Mouse (Mus musculus): ENCODE measurements around the gene Qrich1. TPM values are rescaled to one million over a fixed set of nuclear protein-coding genes. Genes with fewer than 3 reads are reported as not detected.

The Qrich1 gene
- 46.2 and 61.1 TPM in 2 replicates for polyA plus RNA-seq (2015; fragmentation: Nextera tagmentation; extraction: Ambion mirVana)

DNA sequence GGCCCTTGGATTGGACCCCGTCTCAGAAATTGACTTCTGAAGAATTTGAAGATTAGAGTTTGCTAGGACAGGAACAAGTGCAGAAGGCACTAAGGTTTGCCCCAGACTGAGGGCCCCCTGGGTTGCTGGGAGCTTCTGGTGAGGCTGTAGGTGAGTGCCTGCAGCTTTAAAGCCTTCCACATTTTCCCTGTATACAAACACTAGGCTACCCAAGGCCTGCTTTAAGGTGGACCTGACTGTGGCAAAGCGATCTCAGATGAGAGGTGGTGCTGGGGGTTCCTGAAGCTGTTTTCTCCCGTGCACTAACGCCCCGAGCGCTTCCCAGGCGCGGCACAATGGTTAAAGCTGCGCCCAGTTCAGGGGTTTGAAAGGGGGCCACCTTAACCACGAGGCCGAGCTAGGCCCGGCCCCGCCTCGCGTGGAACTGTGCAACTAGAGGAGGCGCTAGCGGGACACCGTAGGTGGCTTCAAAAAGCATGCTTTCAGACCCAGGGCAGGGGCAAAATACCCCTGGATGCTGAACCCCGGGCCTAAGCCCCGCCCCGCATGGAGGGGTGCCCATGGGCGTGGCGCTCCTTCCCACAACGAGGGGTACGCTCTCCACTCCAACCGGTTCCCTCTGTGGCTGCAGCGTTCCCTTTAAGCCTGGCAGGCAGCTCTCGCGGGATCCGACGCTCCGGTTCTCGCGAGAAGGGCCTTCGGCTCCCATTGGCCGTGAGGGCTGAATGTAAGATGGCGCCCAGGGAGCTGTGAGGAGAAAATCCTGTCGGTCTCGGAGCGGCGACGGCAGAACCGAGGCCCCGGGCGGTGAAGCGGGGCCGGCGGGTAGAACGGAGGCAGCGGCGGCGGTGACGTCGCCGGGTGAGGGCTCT is at the start of gene Qrich1:
Qrich1 (plus strand) TSS at position 427 of the 872 bp plus-strand sequence.
- 2% methylated on average over 50 of the region's 55 CpGs for WGBS (ENCODE audit: insufficient replicate concordance)
- Histone ChIP-seq H3K9me3 (replicated peaks) (no peaks in the 10 kb centered on the region), H3K36me3 (peaks cover 57% of the 10 kb centered on the region), H3K27ac (peak within 1 kb of the TSS; percentile 98), H3K4me2 (peak within 1 kb of the TSS; percentile 95), H3K4me3 (replicated peaks) (peak within 1 kb of the TSS; percentile 97), H3K4me1 (replicated peaks) (peaks cover 36% of the 10 kb centered on the region), H3K9ac (peak within 1 kb of the TSS; percentile 97), H3K27me3 (no peaks in the 10 kb centered on the region)
- ATAC-seq (ENCODE audit: low read depth) (peak; percentile 89), DNase-seq (peak; percentile 93)

DNA sequence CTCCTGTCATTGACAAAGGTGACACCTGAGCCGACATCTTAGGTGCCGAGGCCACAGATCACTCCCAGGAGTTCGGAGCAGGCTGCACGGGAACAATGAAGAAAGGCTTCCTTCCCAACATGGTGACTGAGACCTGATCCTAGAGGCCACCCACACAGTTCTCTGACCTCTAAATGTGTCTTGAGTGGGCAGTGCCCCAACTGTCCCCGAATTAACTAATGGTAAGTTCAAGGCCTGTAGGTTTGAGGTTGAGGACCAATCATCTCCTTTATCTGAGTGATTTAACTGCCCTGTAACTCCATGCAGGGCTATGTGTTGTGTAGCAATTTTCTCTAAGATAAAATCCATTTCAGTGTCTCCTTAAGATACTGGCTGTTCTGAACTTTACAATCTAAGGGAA is 47.2 kb upstream of the Qrich1 start:
- no peak overlapping the region for H3K27ac ChIP-seq
- no peaks in the 10 kb centered on the region for H3K9me3 ChIP-seq (replicated peaks)
- DNase-seq (no peak), ATAC-seq (ENCODE audit: low read depth) (no peak)
- no peaks in the 10 kb centered on the region for H3K27me3 ChIP-seq
- peaks cover 27% of the 10 kb centered on the region for H3K36me3 ChIP-seq
- H3K4me1 ChIP-seq (replicated peaks) = no peaks in the 10 kb centered on the region
- 64% methylated on average over 5 of the region's 5 CpGs for WGBS (ENCODE audit: insufficient replicate concordance)
- no peak overlapping the region for H3K9ac ChIP-seq
- H3K4me3 ChIP-seq (replicated peaks) = no peak overlapping the region
- H3K4me2 ChIP-seq = no peak overlapping the region

DNA sequence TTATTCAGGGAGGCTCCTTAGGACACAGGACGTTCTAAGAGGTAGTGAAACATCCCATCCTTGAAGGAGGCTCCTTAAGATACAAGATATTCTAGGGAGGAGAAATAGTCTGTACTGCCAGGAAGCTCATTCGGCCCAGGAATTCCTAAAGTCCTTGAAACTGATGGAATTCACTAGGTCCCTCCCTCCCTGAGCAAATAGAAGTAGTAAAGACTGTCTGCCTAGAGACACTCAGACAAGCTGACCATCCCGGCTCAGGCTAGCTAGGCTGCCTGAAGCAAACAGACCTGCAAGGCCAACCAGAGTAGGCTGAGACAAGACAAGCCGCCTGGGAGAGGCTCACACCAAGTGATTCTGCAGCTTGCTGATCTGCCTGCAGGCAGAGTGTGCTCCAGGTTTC is 46.8 kb upstream of the Qrich1 start:
- no peaks in the 10 kb centered on the region for H3K27me3 ChIP-seq
- 53% methylated on average over 4 of the region's 4 CpGs for WGBS (ENCODE audit: insufficient replicate concordance)

DNA sequence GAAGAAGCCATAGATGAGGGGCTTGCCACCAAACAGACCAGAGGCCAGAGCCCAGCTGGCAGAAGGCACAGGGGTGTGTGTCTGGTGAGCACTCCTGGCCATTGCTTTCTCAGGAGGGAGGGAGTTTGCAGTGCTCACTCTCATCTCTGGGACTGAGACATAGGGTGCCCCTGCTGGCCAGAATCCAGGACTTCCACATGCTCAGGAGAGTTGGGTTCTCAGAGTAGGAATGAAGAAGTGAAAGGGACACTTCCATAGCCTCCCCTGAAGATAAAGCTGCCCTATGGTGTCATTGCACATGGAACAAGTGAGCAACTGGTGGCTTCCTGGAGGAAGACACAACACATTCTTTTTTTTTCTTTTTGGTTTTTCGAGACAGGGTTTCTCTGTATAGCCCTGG is 42.1 kb upstream of the Qrich1 start:
- WGBS (ENCODE audit: insufficient replicate concordance) = 35% methylated on average over 1 of the region's 1 CpGs
- no peak for DNase-seq
- Histone ChIP-seq H3K27ac (no peak overlapping the region), H3K4me3 (replicated peaks) (no peak overlapping the region), H3K4me1 (replicated peaks) (peaks cover 11% of the 10 kb centered on the region), H3K4me2 (no peak overlapping the region), H3K36me3 (no peaks in the 10 kb centered on the region), H3K9ac (no peak overlapping the region), H3K9me3 (replicated peaks) (no peaks in the 10 kb centered on the region), H3K27me3 (peaks cover 8% of the 10 kb centered on the region; the same call in 1 of the 2 replicates)
- ATAC-seq (ENCODE audit: low read depth) = no peak

More for the DNA sequence above, 46.8 kb upstream of the Qrich1 start:
- no peaks in the 10 kb centered on the region for H3K4me1 ChIP-seq (replicated peaks)
- peaks cover 23% of the 10 kb centered on the region for H3K36me3 ChIP-seq
- H3K27ac ChIP-seq = no peak overlapping the region
- no peak overlapping the region for H3K4me2 ChIP-seq
- H3K9ac ChIP-seq = no peak overlapping the region
- no peaks in the 10 kb centered on the region for H3K9me3 ChIP-seq (replicated peaks)
- H3K4me3 ChIP-seq (replicated peaks) = no peak overlapping the region
- no peak for DNase-seq
- ATAC-seq (ENCODE audit: low read depth) = no peak

DNA sequence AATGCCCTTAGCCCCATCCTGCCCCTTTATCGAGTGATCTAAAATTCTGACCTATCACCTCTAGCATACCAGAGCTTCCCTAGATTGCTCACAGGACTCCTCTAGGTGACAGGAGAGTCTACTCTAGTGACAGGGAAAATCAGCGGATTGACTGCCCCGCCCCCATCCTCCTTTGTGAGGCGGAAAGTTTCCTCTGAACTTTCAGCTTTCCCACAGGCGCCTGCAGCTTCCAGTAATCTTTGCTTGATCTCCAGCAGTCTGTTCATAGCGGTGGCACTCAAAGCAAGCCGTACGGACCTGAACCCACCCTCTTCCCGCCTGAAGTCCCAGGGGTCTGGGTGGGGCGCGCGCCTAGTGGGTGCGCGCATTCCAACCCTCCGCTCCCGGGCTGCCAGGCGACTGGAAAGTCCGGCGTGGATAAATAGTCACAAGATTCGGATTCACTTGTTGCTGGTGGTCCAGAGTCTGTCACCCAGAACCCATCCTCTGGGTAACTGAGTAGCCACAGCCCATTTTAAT is 37.9 kb upstream of the Qrich1 start:
- DNase-seq = no peak
- peak; percentile 47 for ATAC-seq (ENCODE audit: low read depth)
- 2% methylated on average over 20 of the region's 20 CpGs for WGBS (ENCODE audit: insufficient replicate concordance)
- Histone ChIP-seq H3K27ac (no peak overlapping the region), H3K9ac (peak overlapping the region; percentile 31; the same call in 1 of the 2 replicates), H3K4me1 (replicated peaks) (peaks cover 21% of the 10 kb centered on the region), H3K9me3 (replicated peaks) (no peaks in the 10 kb centered on the region), H3K4me3 (replicated peaks) (peak overlapping the region; percentile 46), H3K36me3 (no peaks in the 10 kb centered on the region; the same call in 1 of the 2 replicates), H3K27me3 (peaks cover 8% of the 10 kb centered on the region; the same call in 1 of the 2 replicates), H3K4me2 (peak overlapping the region; percentile 62)

DNA sequence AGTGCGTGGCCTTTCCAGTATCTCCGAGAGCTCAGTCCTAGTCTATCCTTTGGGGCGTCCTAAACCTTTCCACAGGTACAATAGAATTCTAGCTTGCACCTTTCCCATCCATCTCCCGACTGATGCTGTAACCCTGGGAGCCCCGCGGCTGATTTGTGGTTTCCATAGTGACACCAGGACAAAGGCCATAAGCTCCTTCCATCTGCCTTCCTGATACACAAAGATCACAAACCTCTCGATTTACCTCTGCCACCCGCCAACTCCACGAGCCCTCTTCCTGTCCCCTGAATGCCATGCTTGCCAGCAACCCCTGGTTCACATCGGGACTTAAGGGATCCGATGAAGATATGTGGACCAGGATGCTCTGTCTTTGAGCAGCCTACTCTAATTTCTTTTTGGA is 37.4 kb upstream of the Qrich1 start:
- 0 out of 2 replicates have a peak overlapping the region, but pooled peaks have one; percentile 31 for H3K9ac ChIP-seq
- WGBS (ENCODE audit: insufficient replicate concordance) = 37% methylated on average over 11 of the region's 11 CpGs
- peak overlapping the region; percentile 62 for H3K4me2 ChIP-seq
- no peaks in the 10 kb centered on the region for H3K9me3 ChIP-seq (replicated peaks)
- DNase-seq (no peak), ATAC-seq (ENCODE audit: low read depth) (no peak)
- H3K4me1 ChIP-seq (replicated peaks) = peaks cover 21% of the 10 kb centered on the region
- H3K27me3 ChIP-seq = peaks cover 8% of the 10 kb centered on the region; the same call in 1 of the 2 replicates
- no peak overlapping the region for H3K27ac ChIP-seq
- H3K4me3 ChIP-seq (replicated peaks) = peak overlapping the region; percentile 46; the same call in 1 of the 2 replicates
- no peaks in the 10 kb centered on the region; the same call in 1 of the 2 replicates for H3K36me3 ChIP-seq

DNA sequence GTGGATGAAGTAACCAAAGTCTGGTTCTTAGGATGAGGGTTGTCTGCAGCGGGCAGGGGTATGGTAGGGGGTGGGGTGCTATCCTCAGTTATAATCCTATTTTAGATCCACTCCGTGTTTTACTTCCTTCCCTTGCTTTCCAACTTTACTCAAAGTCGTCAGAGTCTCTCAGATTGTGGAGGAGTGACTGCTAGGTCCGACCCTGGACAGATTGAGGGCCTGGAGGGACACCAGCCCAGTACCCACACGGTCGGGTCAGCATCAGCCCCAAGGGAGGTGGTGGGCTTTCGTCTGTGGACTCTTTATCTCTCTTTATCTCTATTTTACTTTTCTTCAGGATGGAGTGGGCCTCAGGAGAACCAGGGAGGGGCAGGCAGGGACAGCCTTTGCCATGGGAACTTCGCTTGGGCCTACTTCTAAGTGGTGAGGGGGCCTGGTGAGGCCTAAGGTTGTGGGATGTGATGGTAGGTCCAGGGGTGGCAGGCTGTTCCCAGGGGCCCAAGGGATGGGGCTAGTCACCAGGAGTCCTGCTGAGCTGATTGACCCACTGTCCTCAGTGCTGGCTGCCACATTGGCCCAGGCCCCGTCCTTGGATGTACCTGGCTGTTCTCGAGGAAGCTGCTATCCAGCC is 36.8 kb upstream of the Qrich1 start, which contains the start of gene Lamb2:
Lamb2 (plus strand) TSS at position 16 of the 631 bp plus-strand sequence.
- no peak within 1 kb of the TSS for H3K27ac ChIP-seq
- DNase-seq (no peak), ATAC-seq (ENCODE audit: low read depth) (peak; percentile 33; the same call in 1 of the 2 replicates)
- WGBS (ENCODE audit: insufficient replicate concordance) = 27% methylated on average over 10 of the region's 10 CpGs
- H3K4me2 ChIP-seq = peak within 1 kb of the TSS; percentile 62
- peaks cover 21% of the 10 kb centered on the region for H3K4me1 ChIP-seq (replicated peaks)
- H3K36me3 ChIP-seq = no peaks in the 10 kb centered on the region; the same call in 1 of the 2 replicates
- peaks cover 8% of the 10 kb centered on the region; the same call in 1 of the 2 replicates for H3K27me3 ChIP-seq
- H3K9ac ChIP-seq = peak within 1 kb of the TSS; percentile 31
- no peaks in the 10 kb centered on the region for H3K9me3 ChIP-seq (replicated peaks)
- peak within 1 kb of the TSS; percentile 46 for H3K4me3 ChIP-seq (replicated peaks)

DNA sequence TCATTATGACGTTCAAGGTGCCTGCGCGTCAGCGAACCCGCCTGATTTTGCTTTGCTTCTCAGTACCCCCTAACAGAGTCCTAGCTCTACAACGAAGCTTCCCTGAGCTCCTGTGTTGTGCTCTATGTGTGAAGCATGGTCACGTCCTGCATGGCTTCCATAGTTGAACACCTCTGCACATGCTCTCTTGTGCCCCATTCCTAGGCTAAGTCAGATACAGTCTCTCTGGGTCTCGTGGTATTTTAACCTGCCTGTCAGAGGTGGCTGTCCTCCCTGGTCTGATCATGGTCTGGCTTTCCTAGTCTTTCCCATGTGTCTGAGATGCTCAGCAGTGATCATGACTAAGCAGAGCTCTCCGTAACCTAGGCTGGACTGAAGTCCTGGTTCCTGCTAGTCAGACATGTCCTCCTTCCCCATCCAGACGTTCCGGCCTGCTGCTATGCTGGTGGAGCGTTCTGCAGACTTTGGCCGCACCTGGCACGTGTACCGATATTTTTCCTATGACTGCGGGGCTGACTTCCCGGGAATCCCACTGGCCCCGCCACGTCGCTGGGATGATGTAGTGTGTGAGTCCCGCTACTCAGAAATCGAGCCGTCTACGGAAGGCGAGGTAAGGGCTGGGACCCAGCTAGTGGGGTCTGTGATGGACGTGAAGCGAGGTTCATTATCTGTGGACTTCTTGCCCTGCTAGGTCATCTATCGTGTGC is 35.6 kb upstream of the Qrich1 start:
- Histone ChIP-seq H3K4me3 (replicated peaks) (no peak overlapping the region), H3K27me3 (peaks cover 8% of the 10 kb centered on the region; the same call in 1 of the 2 replicates), H3K4me1 (replicated peaks) (peaks cover 21% of the 10 kb centered on the region), H3K9me3 (replicated peaks) (no peaks in the 10 kb centered on the region), H3K4me2 (no peak overlapping the region), H3K27ac (no peak overlapping the region), H3K9ac (no peak overlapping the region), H3K36me3 (peaks cover 3% of the 10 kb centered on the region; the same call in 1 of the 2 replicates)
- DNase-seq = no peak
- ATAC-seq (ENCODE audit: low read depth) = no peak
- WGBS (ENCODE audit: insufficient replicate concordance) = 83% methylated on average over 28 of the region's 28 CpGs

DNA sequence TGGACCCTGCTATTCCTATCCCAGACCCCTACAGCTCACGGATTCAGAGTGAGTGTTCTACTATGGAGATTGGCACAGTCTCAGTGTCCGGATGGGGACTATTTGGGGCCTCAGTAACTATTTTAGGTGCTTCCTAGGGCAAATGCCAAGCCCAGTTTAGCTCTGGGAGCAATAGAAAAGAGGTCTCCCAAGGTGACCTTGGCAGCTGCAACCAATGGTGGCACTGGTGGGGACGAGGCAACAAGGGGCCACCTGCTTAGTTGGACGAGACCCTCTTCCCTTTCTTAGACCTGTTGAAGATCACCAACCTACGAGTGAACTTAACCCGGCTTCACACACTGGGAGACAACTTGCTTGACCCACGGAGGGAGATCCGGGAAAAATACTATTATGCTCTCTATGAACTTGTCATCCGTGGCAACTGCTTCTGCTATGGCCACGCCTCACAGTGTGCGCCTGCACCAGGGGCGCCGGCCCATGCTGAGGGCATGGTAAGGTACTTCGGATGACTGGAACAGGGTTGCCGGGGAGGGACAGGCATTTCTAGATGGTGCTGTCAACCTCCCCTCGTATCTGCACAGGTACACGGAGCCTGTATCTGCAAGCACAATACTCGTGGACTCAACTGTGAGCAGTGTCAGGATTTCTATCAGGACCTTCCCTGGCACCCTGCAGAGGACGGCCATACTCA is 34.9 kb upstream of the Qrich1 start:
- ATAC-seq (ENCODE audit: low read depth) (no peak), DNase-seq (no peak)
- Histone ChIP-seq H3K9ac (no peak overlapping the region), H3K4me1 (replicated peaks) (peaks cover 21% of the 10 kb centered on the region), H3K27me3 (peaks cover 8% of the 10 kb centered on the region; the same call in 1 of the 2 replicates), H3K36me3 (peaks cover 3% of the 10 kb centered on the region; the same call in 1 of the 2 replicates), H3K4me2 (no peak overlapping the region), H3K9me3 (replicated peaks) (no peaks in the 10 kb centered on the region), H3K27ac (no peak overlapping the region), H3K4me3 (replicated peaks) (no peak overlapping the region)
- WGBS (ENCODE audit: insufficient replicate concordance) = 76% methylated on average over 19 of the region's 19 CpGs

DNA sequence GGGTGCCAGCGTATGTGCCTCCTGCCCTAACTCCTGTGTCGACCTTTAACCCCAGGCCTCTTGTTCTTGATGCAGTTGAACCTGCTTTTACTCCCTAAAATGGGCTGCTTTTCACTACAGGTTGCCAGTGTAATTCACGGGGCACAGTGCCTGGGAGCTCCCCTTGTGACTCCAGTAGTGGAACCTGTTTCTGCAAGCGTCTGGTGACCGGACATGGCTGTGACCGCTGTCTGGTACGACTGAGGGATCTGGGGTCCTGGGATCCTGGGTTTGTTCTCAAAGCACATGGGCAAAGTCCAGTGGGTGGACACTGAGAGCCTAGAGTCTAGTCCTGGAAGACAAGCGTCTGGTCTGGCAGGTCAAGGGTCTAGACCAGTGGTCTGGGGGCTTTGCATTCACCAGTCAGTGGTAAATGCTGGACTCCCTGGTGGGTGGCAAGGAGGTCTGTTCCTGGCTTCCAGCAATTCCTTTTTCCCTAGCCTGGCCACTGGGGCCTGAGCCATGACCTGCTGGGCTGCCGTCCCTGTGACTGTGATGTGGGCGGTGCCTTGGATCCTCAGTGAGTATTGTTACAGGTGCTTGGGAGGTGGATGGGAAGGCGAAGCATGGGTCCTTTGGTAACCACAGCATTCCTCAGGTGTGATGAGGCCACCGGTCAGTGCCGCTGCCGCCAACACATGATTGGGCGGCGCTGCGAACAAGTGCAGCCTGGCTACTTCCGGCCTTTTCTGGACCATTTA is 33.4 kb upstream of the Qrich1 start:
- WGBS (ENCODE audit: insufficient replicate concordance) = 80% methylated on average over 18 of the region's 18 CpGs
- H3K36me3 ChIP-seq = peaks cover 11% of the 10 kb centered on the region
- no peak for ATAC-seq (ENCODE audit: low read depth)
- peaks cover 21% of the 10 kb centered on the region for H3K4me1 ChIP-seq (replicated peaks)
- H3K27ac ChIP-seq = no peak overlapping the region
- H3K9ac ChIP-seq = no peak overlapping the region
- H3K9me3 ChIP-seq (replicated peaks) = no peaks in the 10 kb centered on the region
- peaks cover 8% of the 10 kb centered on the region; the same call in 1 of the 2 replicates for H3K27me3 ChIP-seq
- H3K4me2 ChIP-seq = no peak overlapping the region
- no peak overlapping the region for H3K4me3 ChIP-seq (replicated peaks)
- DNase-seq = no peak

All from liver, embryonic 13.5 days (tissue).